Mouse (Mus musculus) right cerebral cortex, postnatal 4 days (tissue): Measurements from ENCODE around the gene Sh3d19.

Experiments
- DNase-seq: peaks from one replicate; pipeline ENCODE4 v3.0.0-alpha.2; 2022

Sh3d19 gene

GRCm38 (mm10) chr3:86141886-86142262, 171.0 kb downstream of the Sh3d19 start:
- peak; percentile 33 for DNase-seq

GRCm38 (mm10) chr3:86142263-86142933, 171.5 kb downstream of the Sh3d19 start, which contains the start of gene Rps3a1:
Gene Rps3a1, minus strand, starts transcription at chr3:86142702.
- peak; percentile 99 for DNase-seq

- DNase-seq = no peak
Observed at GRCm38 (mm10) chr3:86142934-86143317, 172.0 kb downstream of the Sh3d19 start.

- no peak for DNase-seq
Observed at GRCm38 (mm10) chr3:86143343-86143742, 172.4 kb downstream of the Sh3d19 start.

- DNase-seq = no peak
Observed at GRCm38 (mm10) chr3:86149063-86149462, 178.2 kb downstream of the Sh3d19 start.

GRCm38 (mm10) chr3:86149521-86149920, 178.6 kb downstream of the Sh3d19 start:
- DNase-seq = no peak

- DNase-seq = no peak
Observed at GRCm38 (mm10) chr3:86168841-86169425, 198.0 kb downstream of the Sh3d19 start.

- DNase-seq = no peak
Observed at GRCm38 (mm10) chr3:86179714-86180113, 208.8 kb downstream of the Sh3d19 start.
